Mouse (Mus musculus): ENCODE measurements at regions not wholly inside any gene's neighbourhood (a gene's known extent, or its start where the extent isn't known, plus 50 kb on each side); places are given as distances from the start of the nearest gene placed in this dataset.

GRCm38 (mm10) chr17:43139916-43140315 is 123.6 kb downstream of the Tnfrsf21 start:
- TF ChIP-seq POLR2A (IDR thresholded peaks at IDR 0.05; ENCODE audit: borderline replicate concordance, extremely low read depth, insufficient read depth, insufficient read length, poor library complexity, severe bottlenecking) (no peak), CTCF (IDR thresholded peaks at IDR 0.05; ENCODE audit: borderline replicate concordance, extremely low read depth, insufficient read depth, insufficient read length) (no peak)
